Mouse (Mus musculus): ENCODE measurements around the gene Cldn15. TPM values are rescaled to one million over a fixed set of nuclear protein-coding genes. Genes with fewer than 3 reads are reported as not detected.

Cldn15 gene
- polyA plus RNA-seq, 2 experiments, result 0.28 to 0.60 TPM

DNA sequence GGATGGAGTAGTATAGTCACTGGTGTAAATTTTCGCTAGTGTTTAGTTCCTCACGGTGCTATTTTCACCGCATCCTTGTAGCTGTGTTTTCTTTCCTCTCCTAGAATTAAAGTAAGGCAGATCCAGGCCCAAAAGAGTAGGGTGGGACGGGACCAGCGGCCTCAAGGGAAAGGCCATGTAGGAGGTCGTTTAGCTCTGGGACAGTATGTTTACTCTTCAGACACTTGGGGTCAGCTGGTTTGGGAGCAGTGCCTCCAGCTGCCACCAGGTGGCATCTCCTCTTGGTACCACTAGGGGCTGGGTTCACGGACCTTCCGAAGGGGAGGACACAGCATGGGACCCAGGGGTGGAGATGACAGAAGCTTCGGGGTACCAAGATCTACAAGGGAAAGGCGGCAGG is 3.9 kb upstream of the Cldn15 start:
- Histone ChIP-seq H3K9me3 (ENCODE audit: control insufficient read depth, low read length) (no peaks in the 10 kb centered on the region), H3K9ac (ENCODE audit: low read depth, low read length, severe bottlenecking) (peak overlapping the region; percentile 77), H3K4me1 (ENCODE audit: control insufficient read depth, insufficient read depth, low read length) (peaks cover 14% of the 10 kb centered on the region), H3K27me3 (ENCODE audit: control insufficient read depth, insufficient read depth, low read length) (no peaks in the 10 kb centered on the region), H3K27ac (replicated peaks; ENCODE audit: low read depth, low read length) (peak overlapping the region; percentile 65), H3K36me3 (ENCODE audit: control insufficient read depth, insufficient read depth, low read length) (peaks cover 36% of the 10 kb centered on the region), H3K4me3 (replicated peaks; ENCODE audit: low read length) (peak overlapping the region; percentile 76), H3K4me2 (replicated peaks; ENCODE audit: low read depth, low read length, severe bottlenecking) (peak overlapping the region; percentile 87)
- DNase-seq (ENCODE audit: low spot score) (peak; percentile 83), ATAC-seq (ENCODE audit: low FRiP score, low read depth) (peak; percentile 73)
- no peak for TF ChIP-seq POLR2A (IDR thresholded peaks at IDR 0.05; ENCODE audit: borderline replicate concordance, extremely low read depth, insufficient read depth, insufficient read length)
- WGBS, result under 1% methylated on average over 10 of the region's 10 CpGs

DNA sequence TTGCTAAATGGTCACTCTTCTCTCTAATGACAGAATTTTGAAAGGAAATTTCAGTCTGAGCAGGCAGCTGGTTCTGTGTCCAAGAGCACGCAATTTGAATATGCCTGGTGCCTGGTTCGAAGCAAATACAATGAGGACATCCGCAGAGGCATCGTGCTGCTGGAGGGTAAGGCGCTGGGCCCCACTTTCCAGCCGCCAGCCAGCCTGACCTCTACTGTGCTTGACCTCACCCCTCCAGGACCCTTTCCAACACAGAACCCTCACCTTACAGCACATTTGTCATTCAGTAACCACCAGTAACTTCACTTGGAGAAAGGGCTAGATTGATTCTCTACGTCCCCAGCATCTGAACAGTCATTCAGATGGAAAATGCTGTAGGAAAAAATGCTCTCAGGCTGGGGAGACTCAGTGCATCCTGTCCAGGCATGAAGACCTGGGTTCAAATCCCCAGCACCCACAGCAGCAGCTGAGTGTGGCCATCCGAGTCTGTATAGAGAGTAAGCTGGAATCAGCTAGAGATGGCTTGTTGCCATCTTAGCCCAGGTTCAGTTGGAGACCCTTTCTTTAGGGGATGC is 3.4 kb upstream of the Cldn15 start:
- peaks cover 14% of the 10 kb centered on the region for H3K4me1 ChIP-seq (ENCODE audit: control insufficient read depth, insufficient read depth, low read length)
- 77% methylated on average over 8 of the region's 8 CpGs for WGBS
- peak overlapping the region; percentile 76 for H3K4me3 ChIP-seq (replicated peaks; ENCODE audit: low read length)
- no peaks in the 10 kb centered on the region for H3K9me3 ChIP-seq (ENCODE audit: control insufficient read depth, low read length)
- H3K27ac ChIP-seq (replicated peaks; ENCODE audit: low read depth, low read length), result no peak overlapping the region
- no peak for TF ChIP-seq POLR2A (IDR thresholded peaks at IDR 0.05; ENCODE audit: borderline replicate concordance, extremely low read depth, insufficient read depth, insufficient read length)
- H3K4me2 ChIP-seq (replicated peaks; ENCODE audit: low read depth, low read length, severe bottlenecking), result peak overlapping the region; percentile 87
- ATAC-seq (ENCODE audit: low FRiP score, low read depth) (no peak), DNase-seq (ENCODE audit: low spot score) (no peak)
- no peaks in the 10 kb centered on the region for H3K27me3 ChIP-seq (ENCODE audit: control insufficient read depth, insufficient read depth, low read length)
- peaks cover 36% of the 10 kb centered on the region for H3K36me3 ChIP-seq (ENCODE audit: control insufficient read depth, insufficient read depth, low read length)
- H3K9ac ChIP-seq (ENCODE audit: low read depth, low read length, severe bottlenecking), result peak overlapping the region; percentile 77

DNA sequence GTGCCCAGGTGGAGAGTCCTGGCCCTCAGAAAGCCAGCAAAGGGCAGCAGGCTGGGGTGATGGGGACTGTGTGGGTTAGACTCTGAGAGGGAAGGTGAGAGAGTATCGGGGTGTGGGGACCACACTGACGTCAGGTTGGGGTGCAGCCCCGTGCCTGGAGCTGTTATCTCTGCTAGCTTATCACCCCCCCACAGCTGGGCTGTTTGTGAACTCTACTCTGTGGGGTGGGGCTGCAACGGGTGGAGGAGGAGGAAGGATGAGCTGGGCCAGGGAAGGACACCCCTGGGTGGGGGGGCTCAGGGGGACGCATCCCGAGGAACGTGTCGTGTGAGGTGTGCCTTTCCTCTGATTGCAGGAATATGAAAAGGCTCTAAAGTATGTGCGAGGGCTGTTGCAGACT is 1.2 kb upstream of the Cldn15 start:
- DNase-seq (ENCODE audit: low spot score) (no peak), ATAC-seq (ENCODE audit: low FRiP score, low read depth) (no peak)
- no peak overlapping the region for H3K4me2 ChIP-seq (replicated peaks; ENCODE audit: low read depth, low read length, severe bottlenecking)
- no peaks in the 10 kb centered on the region for H3K27me3 ChIP-seq (ENCODE audit: control insufficient read depth, insufficient read depth, low read length)
- peaks cover 36% of the 10 kb centered on the region for H3K36me3 ChIP-seq (ENCODE audit: control insufficient read depth, insufficient read depth, low read length)
- no peak overlapping the region for H3K9ac ChIP-seq (ENCODE audit: low read depth, low read length, severe bottlenecking)
- no peak overlapping the region for H3K4me3 ChIP-seq (replicated peaks; ENCODE audit: low read length)
- no peak overlapping the region for H3K27ac ChIP-seq (replicated peaks; ENCODE audit: low read depth, low read length)
- H3K9me3 ChIP-seq (ENCODE audit: control insufficient read depth, low read length), result no peaks in the 10 kb centered on the region
- no peak for TF ChIP-seq POLR2A (IDR thresholded peaks at IDR 0.05; ENCODE audit: borderline replicate concordance, extremely low read depth, insufficient read depth, insufficient read length)
- WGBS, result 88% methylated on average over 9 of the region's 9 CpGs
- peaks cover 14% of the 10 kb centered on the region for H3K4me1 ChIP-seq (ENCODE audit: control insufficient read depth, insufficient read depth, low read length)

DNA sequence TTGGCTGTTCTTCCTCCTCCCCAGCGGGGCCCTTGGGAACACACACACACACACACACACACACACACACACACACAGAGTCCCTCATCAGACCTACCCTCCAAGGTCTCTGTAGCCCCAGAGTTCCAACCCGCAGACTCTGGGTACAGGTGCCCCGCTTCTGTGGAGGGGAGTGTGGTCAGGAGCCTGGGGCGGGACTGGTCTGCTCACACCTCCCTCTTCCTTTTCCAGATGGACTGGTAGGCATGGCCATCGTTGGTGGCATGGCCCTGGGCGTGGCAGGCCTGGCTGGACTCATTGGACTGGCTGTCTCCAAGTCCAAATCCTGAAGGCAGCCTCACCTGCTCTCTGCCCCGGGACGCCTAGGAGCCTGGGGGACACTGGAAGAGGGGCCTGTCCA is 730 bp upstream of the Cldn15 start:
- Histone ChIP-seq H3K4me1 (ENCODE audit: control insufficient read depth, insufficient read depth, low read length) (peaks cover 14% of the 10 kb centered on the region), H3K4me3 (replicated peaks; ENCODE audit: low read length) (no peak overlapping the region), H3K9me3 (ENCODE audit: control insufficient read depth, low read length) (no peaks in the 10 kb centered on the region), H3K27ac (replicated peaks; ENCODE audit: low read depth, low read length) (no peak overlapping the region; the same call in 1 of the 2 replicates), H3K27me3 (ENCODE audit: control insufficient read depth, insufficient read depth, low read length) (no peaks in the 10 kb centered on the region), H3K9ac (ENCODE audit: low read depth, low read length, severe bottlenecking) (no peak overlapping the region), H3K36me3 (ENCODE audit: control insufficient read depth, insufficient read depth, low read length) (peaks cover 36% of the 10 kb centered on the region), H3K4me2 (replicated peaks; ENCODE audit: low read depth, low read length, severe bottlenecking) (no peak overlapping the region)
- TF ChIP-seq POLR2A (IDR thresholded peaks at IDR 0.05; ENCODE audit: borderline replicate concordance, extremely low read depth, insufficient read depth, insufficient read length), result no peak
- ATAC-seq (ENCODE audit: low FRiP score, low read depth) (no peak), DNase-seq (ENCODE audit: low spot score) (no peak)
- WGBS, result 92% methylated on average over 7 of the region's 8 CpGs

DNA sequence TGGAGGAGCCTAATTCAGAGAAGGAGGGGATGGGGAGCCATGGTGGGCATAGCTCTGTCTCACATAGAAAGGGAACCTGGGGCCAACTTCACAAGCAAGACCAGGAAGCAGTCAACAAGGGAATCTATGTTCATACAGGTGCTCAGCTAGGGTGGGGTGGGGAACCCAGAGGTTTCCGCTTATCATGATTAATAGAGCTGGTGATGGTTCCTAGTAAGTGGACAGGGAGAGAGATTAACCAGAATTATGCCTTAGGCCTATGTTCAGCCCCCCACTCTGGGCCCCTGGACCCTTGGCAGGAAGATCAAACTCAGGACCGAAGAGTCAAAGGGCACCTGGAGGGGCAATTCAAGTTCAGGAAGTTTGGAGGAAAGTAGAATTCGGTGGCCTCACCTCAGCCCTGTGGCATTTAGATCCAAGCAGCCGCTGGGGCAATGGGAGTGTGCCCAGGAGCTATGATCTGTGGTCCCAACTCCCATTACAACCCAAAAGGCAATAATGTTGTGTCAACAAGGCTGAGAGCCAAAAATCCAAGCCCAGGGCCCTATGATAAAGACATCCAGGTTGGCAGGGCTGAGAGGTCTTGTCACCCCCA is 542 bp downstream of the Cldn15 start:
- TF ChIP-seq POLR2A (IDR thresholded peaks at IDR 0.05; ENCODE audit: borderline replicate concordance, extremely low read depth, insufficient read depth, insufficient read length), result no peak
- 85% methylated on average over 4 of the region's 4 CpGs for WGBS
- Histone ChIP-seq H3K9me3 (ENCODE audit: control insufficient read depth, low read length) (no peaks in the 10 kb centered on the region), H3K4me2 (replicated peaks; ENCODE audit: low read depth, low read length, severe bottlenecking) (no peak overlapping the region), H3K27me3 (ENCODE audit: control insufficient read depth, insufficient read depth, low read length) (no peaks in the 10 kb centered on the region), H3K9ac (ENCODE audit: low read depth, low read length, severe bottlenecking) (no peak overlapping the region), H3K4me1 (ENCODE audit: control insufficient read depth, insufficient read depth, low read length) (peaks cover 9% of the 10 kb centered on the region; the same call in 1 of the 2 replicates), H3K36me3 (ENCODE audit: control insufficient read depth, insufficient read depth, low read length) (peaks cover 36% of the 10 kb centered on the region), H3K4me3 (replicated peaks; ENCODE audit: low read length) (no peak overlapping the region), H3K27ac (replicated peaks; ENCODE audit: low read depth, low read length) (no peak overlapping the region)
- no peak for ATAC-seq (ENCODE audit: low FRiP score, low read depth)
- no peak for DNase-seq (ENCODE audit: low spot score)

All from limb, embryonic 14.5 days (tissue).